Mouse (Mus musculus): ENCODE measurements around the gene Acadvl. TPM values are rescaled to one million over a fixed set of nuclear protein-coding genes. Genes with fewer than 3 reads are reported as not detected.

Acadvl gene
- polyA plus RNA-seq, 1 experiment from 2014 or later: 49.5 TPM

DNA sequence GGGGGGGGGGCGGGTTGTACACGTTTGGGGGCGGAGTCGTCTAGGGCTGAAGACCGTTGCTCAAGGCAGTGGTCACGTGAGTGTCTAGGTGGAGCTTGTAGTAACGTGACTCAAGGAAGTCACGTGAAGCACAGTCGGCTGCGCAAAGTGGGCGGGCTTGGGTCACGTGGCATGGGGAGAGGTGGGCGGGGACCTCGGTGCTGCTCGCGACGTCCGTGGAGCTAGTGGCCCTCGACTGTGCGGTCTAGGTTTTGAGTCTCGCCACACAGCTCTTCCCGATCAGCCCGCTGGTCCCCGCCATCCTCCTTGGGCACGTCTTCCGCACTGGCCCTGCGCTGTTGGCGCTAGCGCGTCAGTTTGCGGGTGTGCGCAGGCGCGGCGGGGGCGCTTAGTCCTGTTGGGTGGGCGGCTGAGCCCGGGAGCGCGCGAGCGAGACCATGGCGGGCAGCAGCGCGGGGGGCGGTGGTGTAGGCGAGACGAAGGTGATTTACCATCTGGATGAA, 14.8 kb downstream of the Acadvl start, which contains the start of gene Dvl2:
Dvl2 (plus strand) TSS at position 200 of the 503 bp plus-strand sequence.
- under 1% methylated on average over 41 of the region's 48 CpGs for WGBS
- Histone ChIP-seq H3K4me2 (ENCODE audit: low read depth, low read length) (peak within 1 kb of the TSS; percentile 46), H3K27me3 (ENCODE audit: control insufficient read depth, insufficient read depth, low read length) (no peaks in the 10 kb centered on the region), H3K9ac (replicated peaks; ENCODE audit: low read depth, low read length) (peak within 1 kb of the TSS; percentile 69), H3K36me3 (ENCODE audit: control insufficient read depth, insufficient read depth, low read length) (peaks cover 23% of the 10 kb centered on the region), H3K4me3 (ENCODE audit: low read depth, low read length) (peak within 1 kb of the TSS; percentile 75), H3K27ac (ENCODE audit: low read depth, low read length) (peak within 1 kb of the TSS; percentile 93), H3K9me3 (ENCODE audit: control insufficient read depth, low read length) (no peaks in the 10 kb centered on the region), H3K4me1 (ENCODE audit: control insufficient read depth, insufficient read depth, low read length) (peaks cover 35% of the 10 kb centered on the region)
- peak; percentile 61 for ATAC-seq (ENCODE audit: low read depth)

DNA sequence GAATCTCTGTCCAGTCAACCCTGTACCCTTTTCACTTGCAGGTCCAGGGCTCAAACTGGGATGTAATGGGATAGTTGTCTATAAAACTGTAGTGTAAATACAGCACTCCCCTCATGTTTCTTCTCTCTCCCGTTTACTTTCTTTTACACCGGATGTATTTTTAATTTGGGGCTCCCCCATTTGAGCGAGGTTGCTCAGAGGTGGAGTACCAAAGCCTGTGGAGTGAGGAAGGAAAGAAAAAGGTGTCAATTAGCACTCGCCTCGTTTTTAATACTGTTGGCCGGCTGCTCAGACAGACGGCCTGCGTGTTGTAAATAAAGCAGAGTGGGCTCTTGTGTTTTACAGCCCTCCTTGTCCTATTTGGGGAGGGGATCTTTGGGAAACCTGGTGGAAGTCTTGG, 15.5 kb downstream of the Acadvl start:
- peak overlapping the region; percentile 24; the same call in 1 of the 2 replicates for H3K4me2 ChIP-seq (ENCODE audit: low read depth, low read length)
- peaks cover 19% of the 10 kb centered on the region for H3K36me3 ChIP-seq (ENCODE audit: control insufficient read depth, insufficient read depth, low read length)
- H3K27ac ChIP-seq (ENCODE audit: low read depth, low read length): no peak overlapping the region
- no peaks in the 10 kb centered on the region for H3K27me3 ChIP-seq (ENCODE audit: control insufficient read depth, insufficient read depth, low read length)
- no peaks in the 10 kb centered on the region for H3K9me3 ChIP-seq (ENCODE audit: control insufficient read depth, low read length)
- H3K9ac ChIP-seq (replicated peaks; ENCODE audit: low read depth, low read length): no peak overlapping the region
- no peak for ATAC-seq (ENCODE audit: low read depth)
- no peak overlapping the region for H3K4me3 ChIP-seq (ENCODE audit: low read depth, low read length)
- peaks cover 35% of the 10 kb centered on the region for H3K4me1 ChIP-seq (ENCODE audit: control insufficient read depth, insufficient read depth, low read length)
- 75% methylated on average over 8 of the region's 8 CpGs for WGBS

GRCm38 (mm10) chr11:69998567-69999491, 16.4 kb downstream of the Acadvl start:
- peaks cover 35% of the 10 kb centered on the region for H3K4me1 ChIP-seq (ENCODE audit: control insufficient read depth, insufficient read depth, low read length)
- H3K9ac ChIP-seq (replicated peaks; ENCODE audit: low read depth, low read length): no peak overlapping the region
- 94% methylated on average over 27 of the region's 27 CpGs for WGBS
- no peak overlapping the region for H3K27ac ChIP-seq (ENCODE audit: low read depth, low read length)
- peaks cover 27% of the 10 kb centered on the region for H3K36me3 ChIP-seq (ENCODE audit: control insufficient read depth, insufficient read depth, low read length)
- H3K27me3 ChIP-seq (ENCODE audit: control insufficient read depth, insufficient read depth, low read length): no peaks in the 10 kb centered on the region
- no peak for ATAC-seq (ENCODE audit: low read depth)
- no peak overlapping the region for H3K4me2 ChIP-seq (ENCODE audit: low read depth, low read length)
- H3K9me3 ChIP-seq (ENCODE audit: control insufficient read depth, low read length): no peaks in the 10 kb centered on the region
- no peak overlapping the region for H3K4me3 ChIP-seq (ENCODE audit: low read depth, low read length)

GRCm38 (mm10) chr11:69997070-69997509, 18.1 kb downstream of the Acadvl start:
- ATAC-seq (ENCODE audit: low read depth): no peak
- H3K4me2 ChIP-seq (ENCODE audit: low read depth, low read length): peak overlapping the region; percentile 64
- H3K9ac ChIP-seq (replicated peaks; ENCODE audit: low read depth, low read length): peak overlapping the region; percentile 78
- peak overlapping the region; percentile 85 for H3K4me3 ChIP-seq (ENCODE audit: low read depth, low read length)
- H3K27ac ChIP-seq (ENCODE audit: low read depth, low read length): peak overlapping the region; percentile 93
- peaks cover 34% of the 10 kb centered on the region for H3K36me3 ChIP-seq (ENCODE audit: control insufficient read depth, insufficient read depth, low read length)
- peaks cover 29% of the 10 kb centered on the region for H3K4me1 ChIP-seq (ENCODE audit: control insufficient read depth, insufficient read depth, low read length)
- no peaks in the 10 kb centered on the region for H3K27me3 ChIP-seq (ENCODE audit: control insufficient read depth, insufficient read depth, low read length)
- no peaks in the 10 kb centered on the region for H3K9me3 ChIP-seq (ENCODE audit: control insufficient read depth, low read length)
- 2% methylated on average over 26 of the region's 44 CpGs for WGBS

- Histone ChIP-seq H3K27me3 (ENCODE audit: control insufficient read depth, insufficient read depth, low read length) (no peaks in the 10 kb centered on the region), H3K36me3 (ENCODE audit: control insufficient read depth, insufficient read depth, low read length) (peaks cover 34% of the 10 kb centered on the region), H3K4me1 (ENCODE audit: control insufficient read depth, insufficient read depth, low read length) (peaks cover 22% of the 10 kb centered on the region; the same call in 1 of the 2 replicates), H3K9me3 (ENCODE audit: control insufficient read depth, low read length) (no peaks in the 10 kb centered on the region), H3K27ac (ENCODE audit: low read depth, low read length) (peak overlapping the region; percentile 93), H3K4me2 (ENCODE audit: low read depth, low read length) (peak overlapping the region; percentile 64), H3K9ac (replicated peaks; ENCODE audit: low read depth, low read length) (peak overlapping the region; percentile 78), H3K4me3 (ENCODE audit: low read depth, low read length) (peak overlapping the region; percentile 85)
- WGBS: 1% methylated on average over 65 of the region's 66 CpGs
- ATAC-seq (ENCODE audit: low read depth): peak; percentile 1
Observed at GRCm38 (mm10) chr11:69996161-69997061, 18.8 kb downstream of the Acadvl start.

GRCm38 (mm10) chr11:69995391-69995960, 19.7 kb downstream of the Acadvl start, which contains the start of gene Phf23:
TSS of gene Phf23 (plus strand) at chr11:69995777.
- 0% methylated on average over 36 of the region's 36 CpGs for WGBS
- peak; percentile 78 for ATAC-seq (ENCODE audit: low read depth)
- Histone ChIP-seq H3K27me3 (ENCODE audit: control insufficient read depth, insufficient read depth, low read length) (no peaks in the 10 kb centered on the region), H3K4me2 (ENCODE audit: low read depth, low read length) (peak within 1 kb of the TSS; percentile 64), H3K9ac (replicated peaks; ENCODE audit: low read depth, low read length) (peak within 1 kb of the TSS; percentile 78), H3K4me3 (ENCODE audit: low read depth, low read length) (peak within 1 kb of the TSS; percentile 85), H3K27ac (ENCODE audit: low read depth, low read length) (peak within 1 kb of the TSS; percentile 93), H3K9me3 (ENCODE audit: control insufficient read depth, low read length) (no peaks in the 10 kb centered on the region), H3K36me3 (ENCODE audit: control insufficient read depth, insufficient read depth, low read length) (peaks cover 34% of the 10 kb centered on the region), H3K4me1 (ENCODE audit: control insufficient read depth, insufficient read depth, low read length) (peaks cover 24% of the 10 kb centered on the region; the same call in 1 of the 2 replicates)

DNA sequence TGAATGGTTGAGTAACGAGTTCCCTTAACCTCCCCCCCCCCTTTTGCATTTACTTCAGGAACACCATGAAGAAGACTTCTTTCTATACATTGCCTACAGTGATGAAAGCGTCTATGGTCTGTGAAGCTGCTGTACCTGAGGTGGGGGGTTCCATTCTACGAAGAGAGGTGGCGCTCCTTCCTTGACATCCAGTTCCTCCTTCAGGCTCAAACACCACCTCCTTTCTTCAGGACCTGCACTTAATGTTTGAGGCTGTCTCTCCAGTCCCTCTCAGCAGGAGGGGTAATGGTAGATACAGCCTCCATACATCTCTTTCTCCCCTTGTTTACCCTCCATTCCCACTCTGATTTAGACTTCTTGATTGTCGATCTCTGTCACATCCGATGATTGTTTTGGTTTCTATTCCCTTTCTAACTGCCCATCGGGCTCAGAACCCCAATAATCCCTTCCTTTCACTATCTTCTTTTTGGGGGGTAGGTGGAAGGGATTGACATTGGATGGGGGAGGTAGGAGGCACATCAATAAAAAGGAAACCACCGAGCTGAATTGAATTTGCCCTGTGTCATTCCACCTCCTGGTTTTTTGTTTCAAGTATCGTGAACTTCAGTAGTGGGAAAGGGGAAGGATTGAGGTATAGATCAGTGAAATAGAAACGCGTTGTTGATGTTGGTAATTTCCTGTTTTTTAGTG, 20.7 kb downstream of the Acadvl start:
- no peak overlapping the region for H3K4me2 ChIP-seq (ENCODE audit: low read depth, low read length)
- no peaks in the 10 kb centered on the region for H3K27me3 ChIP-seq (ENCODE audit: control insufficient read depth, insufficient read depth, low read length)
- no peaks in the 10 kb centered on the region for H3K9me3 ChIP-seq (ENCODE audit: control insufficient read depth, low read length)
- 85% methylated on average over 11 of the region's 11 CpGs for WGBS
- no peak overlapping the region for H3K4me3 ChIP-seq (ENCODE audit: low read depth, low read length)
- no peak overlapping the region for H3K9ac ChIP-seq (replicated peaks; ENCODE audit: low read depth, low read length)
- no peak for ATAC-seq (ENCODE audit: low read depth)
- no peak overlapping the region for H3K27ac ChIP-seq (ENCODE audit: low read depth, low read length)
- H3K36me3 ChIP-seq (ENCODE audit: control insufficient read depth, insufficient read depth, low read length): peaks cover 36% of the 10 kb centered on the region
- peaks cover 22% of the 10 kb centered on the region; the same call in 1 of the 2 replicates for H3K4me1 ChIP-seq (ENCODE audit: control insufficient read depth, insufficient read depth, low read length)

GRCm38 (mm10) chr11:69992932-69993331, 22.3 kb downstream of the Acadvl start:
- WGBS: 90% methylated on average over 3 of the region's 3 CpGs
- Histone ChIP-seq H3K4me2 (ENCODE audit: low read depth, low read length) (peak overlapping the region; percentile 78; the same call in 1 of the 2 replicates), H3K4me1 (ENCODE audit: control insufficient read depth, insufficient read depth, low read length) (peaks cover 19% of the 10 kb centered on the region; the same call in 1 of the 2 replicates), H3K4me3 (ENCODE audit: low read depth, low read length) (peak overlapping the region; percentile 55; the same call in 1 of the 2 replicates), H3K36me3 (ENCODE audit: control insufficient read depth, insufficient read depth, low read length) (peaks cover 32% of the 10 kb centered on the region), H3K9me3 (ENCODE audit: control insufficient read depth, low read length) (no peaks in the 10 kb centered on the region), H3K9ac (replicated peaks; ENCODE audit: low read depth, low read length) (no peak overlapping the region), H3K27ac (ENCODE audit: low read depth, low read length) (no peak overlapping the region), H3K27me3 (ENCODE audit: control insufficient read depth, insufficient read depth, low read length) (no peaks in the 10 kb centered on the region)
- ATAC-seq (ENCODE audit: low read depth): no peak

All from neural tube, embryonic 14.5 days (tissue).